Mouse (Mus musculus) MEL (cell line): ENCODE results near the gene Cbarp.

ENCODE experiments used
- CHD1 ChIP-seq: IDR thresholded peaks from 2 replicates; pipeline ENCODE4 v1.6.1; 2012; ENCODE audit warnings: low read depth, mild to moderate bottlenecking, inconsistent platforms, low read length, improper control_type of control experiment
- CTCF ChIP-seq, 3 experiments: IDR thresholded peaks in 2 of 3; conservative IDR thresholded peaks in 1 of 3; 2 replicates each; pipeline ENCODE4 v1.5.1; 2011 to 2012; ENCODE audit warnings: low read length in 3 of 3, low read depth in 2 of 3, mild to moderate bottlenecking in 2 of 3, improper control_type of control experiment in 1 of 3, inconsistent platforms in 1 of 3, mixed read lengths in 1 of 3, moderate library complexity in 1 of 3; ENCODE audit not compliant: control insufficient read depth in 1 of 3, insufficient read depth in 1 of 3, poor library complexity in 1 of 3, severe bottlenecking in 1 of 3
- ELF1 ChIP-seq: IDR thresholded peaks from 2 replicates; pipeline ENCODE4 v1.6.1; 2014; ENCODE audit warnings: low read depth, mild to moderate bottlenecking, inconsistent platforms, low read length, improper control_type of control experiment, moderate library complexity
- EP300 ChIP-seq, 2 experiments: IDR thresholded peaks; 2 replicates each; pipeline ENCODE4 v1.6.1; 2011; ENCODE audit warnings: improper control_type of control experiment in 2 of 2, low read length in 2 of 2, low read depth in 1 of 2, mild to moderate bottlenecking in 1 of 2
- GATA1 ChIP-seq: IDR thresholded peaks from 2 replicates; pipeline ENCODE4 v1.6.1; 2011; ENCODE audit warnings: low read depth, low read length, improper control_type of control experiment
- HCFC1 ChIP-seq: IDR thresholded peaks from 2 replicates; pipeline ENCODE4 v1.6.1; 2012; ENCODE audit warnings: low read depth, mild to moderate bottlenecking, inconsistent platforms, low read length, improper control_type of control experiment, moderate library complexity
- POLR2A ChIP-seq, 2 experiments: IDR thresholded peaks; 2 replicates each; pipeline ENCODE4 v1.6.1; 2011 to 2012; ENCODE audit warnings: low read length in 2 of 2, mild to moderate bottlenecking in 2 of 2, control low read depth in 1 of 2, improper control_type of control experiment in 1 of 2, low read depth in 1 of 2, moderate library complexity in 1 of 2; ENCODE audit not compliant: control insufficient read depth in 1 of 2, insufficient read depth in 1 of 2, poor library complexity in 1 of 2
- POLR2AphosphoS2 ChIP-seq: IDR thresholded peaks from 2 replicates; pipeline ENCODE4 v1.6.1; 2011; ENCODE audit warnings: low read length, improper control_type of control experiment
- USF1 ChIP-seq: IDR thresholded peaks from 2 replicates; pipeline ENCODE4 v1.6.1; 2014; ENCODE audit warnings: low read depth, mild to moderate bottlenecking, inconsistent platforms, low read length, improper control_type of control experiment, moderate library complexity

- TF ChIP-seq CTCF (IDR thresholded peaks at IDR 0.05 in 2 of 3, conservative IDR thresholded peaks at IDR 0.05 in 1 of 3; ENCODE audit: control insufficient read depth in 1 of 3, insufficient read depth in 1 of 3, low read depth in 2 of 3, low read length in 3 of 3, poor library complexity in 1 of 3, severe bottlenecking in 1 of 3) = no peak; a peak in 1 of 6 replicates
- TF ChIP-seq POLR2AphosphoS2 = no peak
- TF ChIP-seq CHD1 = peak; percentile 82
- TF ChIP-seq POLR2A (IDR thresholded peaks at IDR 0.05; ENCODE audit: control insufficient read depth in 1 of 2, insufficient read depth in 1 of 2, low read depth in 1 of 2, low read length in 2 of 2, poor library complexity in 1 of 2) = peak; percentile 27 to 74; a peak in 2 of 4 replicates
- peak; percentile 47; the same call in 1 of the 2 replicates for TF ChIP-seq HCFC1
- peak in 1 of 2 experiments; percentile 47; a peak in 2 of 4 replicates for TF ChIP-seq EP300 (IDR thresholded peaks at IDR 0.05; ENCODE audit: low read depth in 1 of 2, low read length in 2 of 2)
- peak; percentile 60; the same call in 1 of the 2 replicates for TF ChIP-seq GATA1
- no peak for TF ChIP-seq USF1
- no peak for TF ChIP-seq ELF1
Observed at GRCm38 (mm10) chr10:80116927-80117691, 23.5 kb downstream of the Cbarp start.
